Mouse (Mus musculus) 3T3-L1 (cell line): Measurements from ENCODE around the gene Phf11d.
"Not testable (repeated sequence)": the region's sequence is repeated elsewhere in the genome, so short reads cannot be mapped to it uniquely, and the experiment has no call there.

Experiments used
- DNase-seq: peaks from one replicate; pipeline ENCODE4 v3.0.0-alpha.2; 2015; ENCODE audit warnings: low read depth, low spot score

Gene Phf11d

GRCm38 (mm10) chr14:59365244-59365644, at the start of gene Phf11d:
Gene Phf11d, minus strand, starts transcription at chr14:59365470.
- DNase-seq, result peak; percentile 50

GRCm38 (mm10) chr14:59414979-59415378, 49.7 kb upstream of the Phf11d start:
- DNase-seq, result peak; percentile 20

- no peak for DNase-seq
Measured at GRCm38 (mm10) chr14:59396999-59397398, 31.7 kb upstream of the Phf11d start.

GRCm38 (mm10) chr14:59395281-59395680, 30.0 kb upstream of the Phf11d start, which contains the start of gene Phf11c:
Gene Phf11c, minus strand, starts transcription at chr14:59395381.
- DNase-seq, result no peak

GRCm38 (mm10) chr14:59390181-59390580, 24.9 kb upstream of the Phf11d start:
- DNase-seq, result not testable (repeated sequence)

GRCm38 (mm10) chr14:59389532-59389931, 24.3 kb upstream of the Phf11d start:
- no peak for DNase-seq

GRCm38 (mm10) chr14:59370348-59371068, 5.2 kb upstream of the Phf11d start:
- DNase-seq, result no peak

GRCm38 (mm10) chr14:59366386-59367105, 1.3 kb upstream of the Phf11d start:
- DNase-seq, result no peak

- peak; percentile 45 for DNase-seq
Measured at GRCm38 (mm10) chr14:59341189-59341588, 24.1 kb downstream of the Phf11d start, which contains the start of gene Phf11b. Gene Phf11b, minus strand, starts transcription at chr14:59341351.

GRCm38 (mm10) chr14:59339541-59339940, 25.7 kb downstream of the Phf11d start:
- DNase-seq, result no peak

- DNase-seq, result not testable (repeated sequence)
Measured at GRCm38 (mm10) chr14:59336056-59336455, 29.2 kb downstream of the Phf11d start.

GRCm38 (mm10) chr14:59330499-59330898, 34.8 kb downstream of the Phf11d start:
- DNase-seq, result peak; percentile 41

GRCm38 (mm10) chr14:59319970-59320369, 45.3 kb downstream of the Phf11d start:
- DNase-seq, result not testable (repeated sequence)

- DNase-seq, result not testable (repeated sequence)
Measured at GRCm38 (mm10) chr14:59319036-59319435, 46.2 kb downstream of the Phf11d start.
